Mouse (Mus musculus) megakaryocyte, embryonic 14.5 days (primary cell): ENCODE results near the gene Lrrc46.

Source experiments
- FLI1 ChIP-seq: IDR thresholded peaks from 2 replicates; pipeline ENCODE4 v1.6.1; 2012; ENCODE audit warnings: low read length, inconsistent platforms, mixed read lengths
- GATA1 ChIP-seq: IDR thresholded peaks from 3 replicates; pipeline ENCODE4 v1.6.1; 2012; ENCODE audit warnings: mixed read lengths, low read length, inconsistent platforms, borderline replicate concordance

DNA sequence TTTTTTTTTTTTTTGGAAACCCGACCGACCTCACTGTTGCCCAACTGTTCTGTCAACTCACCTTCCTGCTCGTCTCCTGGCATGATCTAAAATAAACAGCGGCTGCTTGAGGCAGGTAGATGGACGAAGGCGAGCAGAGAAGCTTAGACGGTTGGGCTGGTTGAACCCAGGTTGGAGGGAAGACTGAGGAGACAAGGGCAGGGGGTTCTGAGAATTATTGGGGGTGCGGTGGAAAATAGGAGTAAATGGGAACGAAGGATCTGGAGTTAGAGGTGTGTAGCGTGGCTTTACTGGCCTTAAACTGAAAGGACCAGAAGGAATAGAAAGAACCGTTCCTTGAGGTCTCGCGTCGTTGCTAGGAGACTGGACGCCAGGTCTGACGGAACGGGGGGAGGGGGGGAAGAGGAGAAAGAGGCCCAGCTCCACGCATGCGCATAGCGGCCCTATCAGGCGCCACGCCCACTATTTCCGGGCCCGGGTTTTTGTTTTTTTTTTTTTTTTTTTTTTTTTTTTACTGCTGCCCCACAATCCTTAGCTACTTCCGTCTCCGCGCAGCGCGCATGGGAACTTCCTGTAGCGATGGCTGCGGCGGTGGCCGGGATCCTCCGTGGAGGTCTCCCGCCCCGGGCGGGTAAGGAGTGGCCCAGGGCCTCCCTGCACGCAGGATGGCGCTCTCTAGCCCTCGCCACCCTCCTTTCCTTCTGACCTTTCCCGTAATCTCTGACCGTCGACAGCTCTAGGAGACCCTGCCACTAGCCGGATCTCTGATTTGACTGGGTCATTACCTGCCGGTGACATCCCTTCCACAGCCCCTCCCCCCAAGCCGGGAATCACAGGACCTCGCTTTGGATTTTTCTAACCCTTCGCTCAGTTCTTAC, at the start of gene Lrrc46, which contains the start of gene Mrpl10:
- TF ChIP-seq GATA1 (no peak), FLI1 (peak; percentile 34; the same call in 1 of the 2 replicates)
